Mouse (Mus musculus) hindbrain, postnatal 0 days (tissue): ENCODE measurements around the gene Grin3b. TPM values are rescaled to one million over a fixed set of nuclear protein-coding genes. Genes with fewer than 3 reads are reported as not detected.

ENCODE experiments used
- ATAC-seq: fragments of 200-750 bp; cut with Nextera tagmentation; 2 replicates; pipeline ENCODE4 v1.8.0; 2017; ENCODE audit warnings: mild to moderate bottlenecking, moderate TSS enrichment, moderate library complexity
- DNase-seq: peaks from one replicate; pipeline ENCODE4 v3.0.0-alpha.2; 2015; ENCODE audit warnings: low spot score
- H3K27ac ChIP-seq: fragments of 300-500 bp; sonication (generic); 2 replicates; pipeline ENCODE4 v1.5.1; 2014; ENCODE audit warnings: mild to moderate bottlenecking
- H3K27me3 ChIP-seq: fragments of 300-500 bp; sonication (generic); 2 replicates; pipeline ENCODE4 v1.6.1; 2014; ENCODE audit warnings: low read length, mixed read lengths; ENCODE audit not compliant: insufficient read depth
- H3K36me3 ChIP-seq: fragments of 300-500 bp; sonication (generic); 2 replicates; pipeline ENCODE4 v1.6.1; 2014; ENCODE audit warnings: low read length, mixed read lengths; ENCODE audit not compliant: insufficient read depth
- H3K4me1 ChIP-seq: fragments of 300-500 bp; sonication (generic); 2 replicates; pipeline ENCODE4 v1.6.1; 2014; ENCODE audit warnings: antibody characterized with exemption, low read length, mixed read lengths; ENCODE audit not compliant: insufficient read depth
- H3K4me2 ChIP-seq: fragments of 300-500 bp; sonication (generic); 2 replicates; pipeline ENCODE4 v1.6.1; 2014; ENCODE audit warnings: low read depth, mild to moderate bottlenecking, low read length, moderate library complexity, mixed read lengths
- H3K4me3 ChIP-seq: fragments of 300-500 bp; sonication (generic); 2 replicates; pipeline ENCODE4 v1.5.1; 2014; ENCODE audit warnings: low read length
- H3K9ac ChIP-seq: fragments of 300-500 bp; sonication (generic); replicated peaks from 2 replicates; pipeline ENCODE4 v1.6.1; 2014; ENCODE audit warnings: mild to moderate bottlenecking, low read length, moderate library complexity, mixed read lengths
- H3K9me3 ChIP-seq: fragments of 300-500 bp; sonication (generic); 2 replicates; pipeline ENCODE4 v1.6.1; 2016; ENCODE audit warnings: low read length, mixed read lengths
- CTCF ChIP-seq: IDR thresholded peaks from 2 replicates; pipeline ENCODE4 v1.5.1; 2016; ENCODE audit warnings: antibody characterized with exemption, control low read depth, low read depth
- WGBS: fragments of 180-500 bp; shearing (Covaris S2); extraction: QIAGEN DNeasy Blood & Tissue Kit; methylation state at CpG from one replicate; pipeline ENCODE4 v1.1.7; 2014; 5-methylcytosine and 5-hydroxymethylcytosine counted together
- polyA plus RNA-seq: library from polyadenylated mRNA; unstranded; fragments of >200 nt; fragmentation: Nextera tagmentation; extraction: Ambion mirVana; gene quantifications from 2 replicates; pipeline ENCODE4 v1.2.1, GENCODE M21; 2015
- total RNA-seq: library from RNA; depleted of rRNA; stranded (reverse); fragments of >200 nt; gene quantifications from 2 replicates; pipeline ENCODE4 v1.2.3, GENCODE M21; 2014

Grin3b gene
- total and polyA plus RNA-seq, 2 experiments from 2014 or later = 0.51 to 0.68 TPM

GRCm38 (mm10) chr10:80001945-80002344 lies 31.4 kb downstream of the Grin3b start:
- 0 out of 2 replicates have a peak, but pooled peaks cover 5% of the 10 kb centered on the region for H3K27me3 ChIP-seq
- no peak for TF ChIP-seq CTCF
- no peak overlapping the region for H3K9ac ChIP-seq
- H3K4me1 ChIP-seq = peaks cover 13% of the 10 kb centered on the region; the same call in 1 of the 2 replicates
- no peak overlapping the region for H3K4me3 ChIP-seq
- no peak for DNase-seq
- H3K9me3 ChIP-seq = no peaks in the 10 kb centered on the region
- H3K4me2 ChIP-seq = no peak overlapping the region
- 85% methylated on average over 9 of the region's 9 CpGs for WGBS
- ATAC-seq = no peak
- no peak overlapping the region for H3K27ac ChIP-seq
- no peaks in the 10 kb centered on the region for H3K36me3 ChIP-seq

DNA sequence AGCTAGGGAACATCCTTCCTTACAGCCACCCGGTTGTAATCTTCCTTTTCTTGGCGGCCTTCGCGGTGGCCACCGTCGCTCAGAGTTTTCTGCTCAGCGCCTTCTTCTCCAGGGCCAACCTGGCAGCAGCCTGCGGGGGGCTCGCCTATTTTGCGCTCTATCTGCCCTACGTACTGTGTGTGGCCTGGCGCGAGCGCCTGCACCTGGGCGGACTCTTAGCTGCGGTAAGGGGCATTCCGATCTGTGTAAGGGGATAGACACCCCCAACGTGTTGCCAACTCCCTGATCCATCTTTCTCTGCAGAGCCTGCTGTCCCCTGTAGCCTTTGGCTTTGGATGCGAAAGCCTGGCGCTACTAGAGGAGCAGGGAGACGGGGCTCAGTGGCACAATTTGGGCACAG lies 32.3 kb downstream of the Grin3b start:
- H3K9ac ChIP-seq = no peak overlapping the region
- TF ChIP-seq CTCF = no peak
- no peak overlapping the region for H3K4me2 ChIP-seq
- DNase-seq (no peak), ATAC-seq (no peak)
- no peak overlapping the region for H3K4me3 ChIP-seq
- no peaks in the 10 kb centered on the region for H3K9me3 ChIP-seq
- H3K27me3 ChIP-seq = 0 out of 2 replicates have a peak, but pooled peaks cover 5% of the 10 kb centered on the region
- WGBS = 22% methylated on average over 21 of the region's 21 CpGs
- H3K36me3 ChIP-seq = no peaks in the 10 kb centered on the region
- H3K27ac ChIP-seq = no peak overlapping the region
- H3K4me1 ChIP-seq = peaks cover 9% of the 10 kb centered on the region; the same call in 1 of the 2 replicates

- no peak for ATAC-seq
- no peaks in the 10 kb centered on the region for H3K36me3 ChIP-seq
- 0 out of 2 replicates have a peak, but pooled peaks cover 5% of the 10 kb centered on the region for H3K27me3 ChIP-seq
Measured at GRCm38 (mm10) chr10:80003374-80004232, 33.1 kb downstream of the Grin3b start.

GRCm38 (mm10) chr10:80004233-80004705 lies 33.8 kb downstream of the Grin3b start:
- Histone ChIP-seq H3K9ac (no peak overlapping the region), H3K9me3 (no peaks in the 10 kb centered on the region), H3K36me3 (no peaks in the 10 kb centered on the region), H3K4me1 (0 out of 2 replicates have a peak, but pooled peaks cover 7% of the 10 kb centered on the region), H3K27ac (no peak overlapping the region), H3K4me2 (no peak overlapping the region), H3K4me3 (no peak overlapping the region), H3K27me3 (0 out of 2 replicates have a peak, but pooled peaks cover 5% of the 10 kb centered on the region)
- no peak for TF ChIP-seq CTCF
- no peak for DNase-seq
- peak; percentile 36; the same call in 1 of the 2 replicates for ATAC-seq
- 69% methylated on average over 8 of the region's 8 CpGs for whole genome bisulfite sequencing

More at GRCm38 (mm10) chr10:80003374-80004232, 33.1 kb downstream of the Grin3b start:
- 0 out of 2 replicates have a peak, but pooled peaks cover 7% of the 10 kb centered on the region for H3K4me1 ChIP-seq
- no peak for TF ChIP-seq CTCF
- H3K9me3 ChIP-seq = no peaks in the 10 kb centered on the region
- no peak overlapping the region for H3K27ac ChIP-seq
- no peak overlapping the region for H3K4me3 ChIP-seq
- no peak overlapping the region for H3K9ac ChIP-seq
- 64% methylated on average over 9 of the region's 9 CpGs for WGBS
- DNase-seq = no peak
- no peak overlapping the region for H3K4me2 ChIP-seq

GRCm38 (mm10) chr10:80011740-80012139 lies 41.2 kb downstream of the Grin3b start:
- peaks cover 17% of the 10 kb centered on the region; the same call in 1 of the 2 replicates for H3K36me3 ChIP-seq
- no peak overlapping the region for H3K4me3 ChIP-seq
- H3K9me3 ChIP-seq = peaks cover 21% of the 10 kb centered on the region
- no peak overlapping the region for H3K27ac ChIP-seq
- no peak for TF ChIP-seq CTCF
- no peak overlapping the region for H3K9ac ChIP-seq
- H3K4me2 ChIP-seq = no peak overlapping the region
- peaks cover 12% of the 10 kb centered on the region; the same call in 1 of the 2 replicates for H3K27me3 ChIP-seq
- H3K4me1 ChIP-seq = no peaks in the 10 kb centered on the region
- WGBS = 90% methylated on average over 6 of the region's 6 CpGs
- no peak for DNase-seq
- ATAC-seq = no peak

GRCm38 (mm10) chr10:80013609-80014008 lies 43.1 kb downstream of the Grin3b start:
- Histone ChIP-seq H3K27ac (no peak overlapping the region), H3K9me3 (peaks cover 21% of the 10 kb centered on the region), H3K4me1 (no peaks in the 10 kb centered on the region), H3K4me3 (no peak overlapping the region), H3K27me3 (peaks cover 14% of the 10 kb centered on the region), H3K36me3 (peaks cover 17% of the 10 kb centered on the region; the same call in 1 of the 2 replicates), H3K9ac (no peak overlapping the region), H3K4me2 (no peak overlapping the region)
- 37% methylated on average over 25 of the region's 25 CpGs for WGBS
- ATAC-seq (no peak), DNase-seq (no peak)
- TF ChIP-seq CTCF = no peak
